Mouse (Mus musculus) gastrocnemius, postnatal 25 days (tissue): Measurements from ENCODE around the gene Elmo1. TPM values are rescaled to one million over a fixed set of nuclear protein-coding genes. Genes with fewer than 3 reads are reported as not detected.

ENCODE experiments used
- DNase-seq: peaks from one replicate; pipeline ENCODE4 v3.0.0; 2022
- long read RNA-seq, 2 experiments: library from polyadenylated mRNA; stranded (forward); transcript quantifications; one replicate each; pipeline ENCODE4 v2.0.0; 2021
- total RNA-seq, 2 experiments: library from RNA; stranded (reverse); gene quantifications; 1 replicate in 1 of 2; 2 replicates in 1 of 2; pipeline ENCODE4 v1.2.3; 2021

Gene Elmo1
- total RNA-seq: 1 to 10 TPM; 4.8 to 6.0 TPM
- long read RNA-seq, experiment 1, partial matches to known transcripts: 1 of 1 reads
- long read RNA-seq, experiment 1, other reads (novel, unspliced or antisense): 0 of 1 reads
- long read RNA-seq, experiment 2, full-length matches to known transcripts: 2 of 6 reads
- long read RNA-seq, experiment 2, partial matches to known transcripts: 1 of 6 reads
- long read RNA-seq, experiment 2, other reads (novel, unspliced or antisense): 3 of 6 reads

- DNase-seq: peak; percentile 68
Measured at GRCm38 (mm10) chr13:20090133-20090710, at the start of gene Elmo1. Gene Elmo1, plus strand, starts transcription at chr13:20090596.

GRCm38 (mm10) chr13:20041169-20041830 lies 49.1 kb upstream of the Elmo1 start:
- no peak for DNase-seq

GRCm38 (mm10) chr13:20042856-20043255 lies 47.5 kb upstream of the Elmo1 start:
- no peak for DNase-seq

- no peak for DNase-seq
Measured at GRCm38 (mm10) chr13:20045350-20045749, 45.0 kb upstream of the Elmo1 start.

GRCm38 (mm10) chr13:20045836-20046235 lies 44.6 kb upstream of the Elmo1 start:
- no peak for DNase-seq

GRCm38 (mm10) chr13:20046406-20046805 lies 44.0 kb upstream of the Elmo1 start:
- DNase-seq: no peak

- DNase-seq: no peak
Measured at GRCm38 (mm10) chr13:20047926-20048836, 42.2 kb upstream of the Elmo1 start.

- no peak for DNase-seq
Measured at GRCm38 (mm10) chr13:20048837-20049160, 41.6 kb upstream of the Elmo1 start.

GRCm38 (mm10) chr13:20049654-20050053 lies 40.7 kb upstream of the Elmo1 start:
- DNase-seq: no peak

- DNase-seq: no peak
Measured at GRCm38 (mm10) chr13:20050149-20050548, 40.2 kb upstream of the Elmo1 start.

GRCm38 (mm10) chr13:20057926-20058325 lies 32.5 kb upstream of the Elmo1 start:
- no peak for DNase-seq

GRCm38 (mm10) chr13:20061031-20061430 lies 29.4 kb upstream of the Elmo1 start:
- no peak for DNase-seq

- no peak for DNase-seq
Measured at GRCm38 (mm10) chr13:20063331-20063730, 27.1 kb upstream of the Elmo1 start.

- DNase-seq: no peak
Measured at GRCm38 (mm10) chr13:20072043-20072442, 18.4 kb upstream of the Elmo1 start.

- no peak for DNase-seq
Measured at GRCm38 (mm10) chr13:20072994-20073393, 17.4 kb upstream of the Elmo1 start.

GRCm38 (mm10) chr13:20076521-20076920 lies 13.9 kb upstream of the Elmo1 start:
- DNase-seq: no peak

GRCm38 (mm10) chr13:20077237-20077636 lies 13.2 kb upstream of the Elmo1 start:
- DNase-seq: no peak

GRCm38 (mm10) chr13:20090711-20091603 lies 561 bp downstream of the Elmo1 start:
- peak; percentile 45 for DNase-seq

- DNase-seq: no peak
Measured at GRCm38 (mm10) chr13:20091604-20091926, 1.2 kb downstream of the Elmo1 start.

GRCm38 (mm10) chr13:20092301-20092700 lies 1.9 kb downstream of the Elmo1 start:
- no peak for DNase-seq

- DNase-seq: peak; percentile 54
Measured at GRCm38 (mm10) chr13:20093307-20094045, 3.1 kb downstream of the Elmo1 start.
